ENCODE assay signal across 8 mouse cellular contexts in the genomic region with DNA sequence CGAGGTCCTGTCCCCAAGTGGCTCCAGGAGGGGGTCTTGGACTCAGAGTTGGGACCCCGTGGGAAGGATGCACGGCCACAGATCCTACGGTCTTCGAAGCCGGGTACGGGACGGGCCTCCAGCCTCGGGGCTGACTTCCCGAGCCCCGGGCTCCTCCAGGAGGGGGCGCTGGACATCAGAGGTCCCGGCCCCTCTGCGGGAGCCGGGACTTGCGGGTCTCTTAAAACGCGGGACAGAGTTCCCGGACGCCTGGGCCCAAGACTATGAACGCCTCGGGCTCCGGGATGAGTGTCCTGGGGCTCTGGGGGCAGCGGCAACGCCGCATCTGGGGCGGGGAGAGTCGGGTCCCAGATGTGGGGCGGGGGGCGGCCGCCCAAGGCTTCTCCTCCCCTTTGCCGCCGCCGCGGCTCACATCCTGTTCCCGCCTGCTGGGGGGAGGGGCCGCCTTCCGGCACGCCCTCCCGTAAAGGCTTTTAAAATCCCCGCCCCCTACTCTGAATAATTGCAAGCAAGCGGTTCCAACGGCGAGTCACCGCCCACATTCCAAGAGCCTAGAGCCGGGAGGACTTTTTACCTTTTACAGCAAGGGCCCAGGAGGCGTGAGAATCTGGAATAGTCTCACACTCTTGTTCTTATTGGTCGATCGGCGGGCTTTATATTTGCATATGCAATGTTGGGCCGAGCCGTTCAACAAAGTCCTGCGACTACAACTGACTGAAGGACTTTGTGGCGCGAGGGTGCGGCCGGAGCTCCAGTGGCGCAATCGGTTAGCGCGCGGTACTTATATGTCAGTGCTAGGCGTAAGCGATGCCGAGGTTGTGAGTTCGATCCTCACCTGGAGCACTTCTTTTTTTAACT. TPM values are rescaled to one million over a fixed set of nuclear protein-coding genes. Genes with fewer than 3 reads are reported as not detected.
DNase-seq lines count a peak whose midpoint lies in the region; ATAC-seq lines count a peak whose summit lies in the region.

TSS of gene Plekhg2 (minus strand) at position 349 of the 858 bp plus-strand sequence.

- H3K79me2 ChIP-seq in macrophage (ENCODE audit: inconsistent target): peaks cover 11% of the 10 kb centered on the region

- peak within 1 kb of the TSS; percentile 74 for H3K4me2 ChIP-seq in hindbrain, embryonic 16.5 days (ENCODE audit: low read length)

- H3K27ac ChIP-seq in hindbrain, embryonic 16.5 days (ENCODE audit: low read depth, low read length): peak within 1 kb of the TSS; percentile 88
- peak within 1 kb of the TSS; percentile 73 for H3K27ac ChIP-seq in macrophage

- ATAC-seq in hindbrain, embryonic 16.5 days: peak; percentile 91

- no peaks in the 10 kb centered on the region for H3K27me3 ChIP-seq in hindbrain, embryonic 16.5 days (replicated peaks; ENCODE audit: control insufficient read depth, insufficient read depth, low read length)

- peaks cover 28% of the 10 kb centered on the region for H3K4me1 ChIP-seq in hindbrain, embryonic 16.5 days (ENCODE audit: control insufficient read depth, insufficient read depth, low read depth, low read length)

- DNase-seq in WW6 (ENCODE audit: low read depth, low spot score): peak; percentile 98
- peak; percentile 95 for DNase-seq in cerebellum, postnatal 4 days (ENCODE audit: low spot score in 2 of 2)
- peak; percentile 98 for DNase-seq in gastrocnemius, adult 18-20 months (ENCODE audit: low spot score)
- DNase-seq in left cerebral cortex, adult 18-20 months (ENCODE audit: low spot score in 2 of 2): peak; percentile 92 to 93
- DNase-seq in right cerebral cortex, adult 18-20 months: peak; percentile 92
- DNase-seq in urinary bladder, postnatal 10 days (ENCODE audit: low spot score): peak; percentile 95

- no peaks in the 10 kb centered on the region for H3K36me3 ChIP-seq in hindbrain, embryonic 16.5 days (ENCODE audit: control insufficient read depth, insufficient read depth, low read length)
- H3K36me3 ChIP-seq in macrophage (ENCODE audit: inconsistent target): peaks cover 5% of the 10 kb centered on the region; the same call in 1 of the 2 replicates

- peak within 1 kb of the TSS; percentile 57 for H3K4me3 ChIP-seq in hindbrain, embryonic 16.5 days (ENCODE audit: low read length)
- H3K4me3 ChIP-seq in macrophage (ENCODE audit: inconsistent target): peak within 1 kb of the TSS; percentile 52

- H3K9me3 ChIP-seq in hindbrain, embryonic 16.5 days (ENCODE audit: control insufficient read depth, low read length): no peaks in the 10 kb centered on the region

- H3K9ac ChIP-seq in hindbrain, embryonic 16.5 days (ENCODE audit: low read depth, low read length): peak within 1 kb of the TSS; percentile 73

- WGBS in hindbrain, embryonic 16.5 days: under 1% methylated on average over 54 of the region's 66 CpGs
- under 1% methylated on average over 66 of the region's 66 CpGs for WGBS in macrophage (ENCODE audit: missing documents)

RNA-seq across cellular contexts. Expression of gene Plekhg2, which starts in this region (rescaled TPM):
- 1 to 10 TPM; 4.8 to 5.9 TPM for total RNA-seq in gastrocnemius, adult 18-20 months (2021)
- 18.8 and 26.7 TPM in 2 replicates for polyA plus RNA-seq in hindbrain, embryonic 16.5 days (2015; fragmentation: Nextera tagmentation; extraction: Ambion mirVana)
- 1 to 10 TPM; 4.8 to 5.2 TPM for total RNA-seq in left cerebral cortex, adult 18-20 months (2021)
- 10 to 100 TPM; 17.2 to 81.8 (median 27.5) TPM for total RNA-seq in macrophage (2018; cell fraction: chromatin; rRNA removed)
- total RNA-seq in macrophage (2018; cell fraction: cytosol; rRNA removed): 1 to 10 TPM; 2.9 to 8.1 (median 5.7) TPM
- 10 to 100 TPM in 21 of 26 experiments, 1 to 10 TPM in 5; 5.4 to 60.3 (median 19.3) TPM for total RNA-seq in macrophage (2018; cell fraction: nucleus; rRNA removed)
- polyA plus RNA-seq in macrophage (2018): 3.6 to 7.0 TPM (median 5.4 TPM) in 3 replicates

Comparison
In these comparisons a context has a peak if more than half of its experiments do, and no peak if none do; other contexts are left out.
1. Peak in every context shown above with its lines: DNase-seq, ATAC-seq, H3K4me3 ChIP-seq and H3K27ac ChIP-seq.